Mouse (Mus musculus) 3134 (cell line): Measurements from ENCODE around the gene Prkca.

Experiments
- DNase-seq: peaks from one replicate; pipeline ENCODE4 v3.0.0-alpha.2; 2011; ENCODE audit warnings: low spot score; ENCODE audit not compliant: insufficient read length; ENCODE audit errors: extremely low read depth

The Prkca gene

DNA sequence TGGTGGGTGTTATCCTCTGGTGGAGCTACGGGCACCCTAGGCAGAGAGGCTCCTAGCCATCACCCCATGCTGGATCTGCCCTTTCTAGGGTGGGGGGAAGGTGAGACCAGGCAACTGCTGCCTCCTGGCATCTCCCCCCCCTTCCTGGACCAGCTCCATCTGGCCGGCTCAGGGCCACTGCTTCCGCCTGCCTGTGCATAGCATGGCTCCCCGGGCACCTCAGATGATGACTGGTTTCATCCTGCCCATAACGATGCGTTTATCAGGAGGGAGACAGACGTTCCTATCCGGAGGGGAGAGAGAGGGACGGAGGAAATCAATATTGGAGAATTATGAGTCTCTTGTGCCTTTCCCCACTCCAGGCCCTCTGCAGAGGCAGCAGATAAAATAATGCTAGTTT lies 438.4 kb downstream of the Prkca start:
- DNase-seq: no peak

DNA sequence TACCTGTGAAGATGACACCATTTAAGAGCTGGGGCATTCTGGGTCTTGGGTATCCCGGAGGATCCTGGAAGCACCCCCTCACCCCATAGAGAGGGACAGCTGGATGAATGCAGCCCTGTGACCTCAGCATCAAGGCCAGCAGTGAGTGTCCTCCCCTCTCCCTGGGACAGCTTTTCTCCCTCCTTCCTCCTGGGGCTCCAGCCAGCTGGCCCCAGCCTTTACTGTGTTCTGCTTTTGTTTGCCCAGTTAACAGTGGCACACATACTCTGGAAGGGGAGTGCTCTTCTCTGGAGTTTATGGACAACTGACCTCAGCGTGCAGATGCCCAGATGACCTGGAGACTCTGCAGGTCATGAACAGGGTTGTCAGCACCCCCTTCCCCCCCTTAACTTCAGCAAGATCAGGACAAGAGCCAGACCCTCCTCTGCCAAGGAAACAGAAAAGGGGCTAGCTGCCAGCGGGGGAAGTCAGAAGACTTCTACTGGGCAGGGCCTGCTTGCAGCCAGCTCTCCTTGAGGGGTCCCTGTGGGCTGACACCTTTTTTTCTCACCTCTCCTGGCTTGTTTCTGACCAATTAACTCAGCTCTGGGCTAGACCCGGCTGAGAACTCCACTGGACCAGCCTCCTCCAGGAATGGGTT lies 439.6 kb downstream of the Prkca start:
- DNase-seq: no peak

DNA sequence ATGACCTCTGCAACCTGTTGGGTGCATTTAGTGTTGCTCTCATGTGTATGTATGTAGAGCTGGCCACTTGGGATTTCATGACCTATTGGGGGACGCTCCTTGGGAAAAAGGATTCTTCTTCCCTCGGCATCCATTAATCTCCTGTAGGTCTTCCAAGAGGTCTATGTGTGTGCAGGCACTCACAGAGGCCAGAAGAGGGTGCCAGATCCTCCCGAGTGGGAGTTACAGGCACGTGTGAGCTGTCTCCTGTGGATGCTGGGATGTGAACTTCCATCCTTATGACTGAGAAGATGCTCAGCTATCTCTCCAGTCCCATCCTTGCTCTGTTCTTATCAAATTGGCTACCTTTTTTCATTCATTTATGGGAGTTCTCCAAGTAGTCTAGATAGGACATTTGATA lies 443.3 kb downstream of the Prkca start:
- DNase-seq: no peak

DNA sequence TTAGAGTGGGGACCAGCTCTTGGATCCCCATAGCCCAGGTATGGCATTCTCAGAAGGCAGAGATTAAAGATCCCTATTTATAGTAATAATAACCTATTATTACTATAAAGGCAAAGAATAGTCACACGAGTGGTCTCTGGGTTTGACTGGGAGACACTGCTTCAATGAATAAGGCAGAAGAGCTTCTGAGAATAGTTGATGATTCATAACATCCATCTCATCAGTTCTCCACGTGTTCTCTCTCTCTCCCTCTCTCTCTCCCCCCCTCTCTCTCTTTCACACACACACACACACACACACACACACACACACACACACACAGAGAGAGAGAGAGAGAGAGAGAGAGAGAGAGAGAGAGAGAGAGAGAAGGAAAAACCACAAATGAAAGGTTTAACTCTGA lies 445.0 kb downstream of the Prkca start:
- no peak for DNase-seq

DNA sequence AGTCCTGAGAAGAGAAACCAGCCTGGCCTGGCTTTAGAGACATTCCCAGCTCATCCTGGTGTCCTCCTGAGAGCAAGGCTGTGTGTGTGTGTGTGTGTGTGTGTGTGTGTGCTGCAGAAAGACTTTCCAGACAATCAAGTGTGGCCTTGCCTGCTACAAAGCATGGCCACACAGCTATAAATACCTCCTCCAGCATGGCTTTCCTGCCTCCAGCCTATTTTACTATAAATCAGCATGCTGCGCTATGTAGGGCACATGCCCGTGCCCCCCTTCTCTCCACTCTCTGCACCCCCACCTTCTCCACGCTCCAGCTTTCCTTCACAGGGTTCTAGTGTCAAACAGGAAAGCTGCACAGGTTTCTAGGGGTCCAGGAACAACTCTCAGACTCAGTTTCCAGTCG lies 448.1 kb downstream of the Prkca start:
- no peak for DNase-seq

DNA sequence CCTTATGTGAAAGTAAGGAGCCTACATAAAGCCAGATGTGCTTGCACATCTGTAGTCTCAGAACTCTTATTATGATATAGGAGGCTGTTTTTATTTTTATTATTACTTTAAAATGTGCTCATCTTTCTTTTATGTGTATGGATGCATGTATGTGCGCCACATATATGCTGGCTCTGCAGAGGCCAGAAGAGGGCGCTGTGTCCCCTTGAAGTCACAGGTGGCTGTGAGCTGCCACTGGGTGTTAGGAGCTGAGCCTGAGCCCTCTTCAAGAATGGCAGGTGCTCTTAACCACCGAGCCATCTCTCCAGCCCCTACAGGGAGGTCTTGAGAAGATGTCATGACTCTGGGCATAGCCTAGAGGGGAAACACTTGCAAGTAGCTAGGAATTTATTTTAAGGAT lies 452.4 kb downstream of the Prkca start:
- DNase-seq: no peak

DNA sequence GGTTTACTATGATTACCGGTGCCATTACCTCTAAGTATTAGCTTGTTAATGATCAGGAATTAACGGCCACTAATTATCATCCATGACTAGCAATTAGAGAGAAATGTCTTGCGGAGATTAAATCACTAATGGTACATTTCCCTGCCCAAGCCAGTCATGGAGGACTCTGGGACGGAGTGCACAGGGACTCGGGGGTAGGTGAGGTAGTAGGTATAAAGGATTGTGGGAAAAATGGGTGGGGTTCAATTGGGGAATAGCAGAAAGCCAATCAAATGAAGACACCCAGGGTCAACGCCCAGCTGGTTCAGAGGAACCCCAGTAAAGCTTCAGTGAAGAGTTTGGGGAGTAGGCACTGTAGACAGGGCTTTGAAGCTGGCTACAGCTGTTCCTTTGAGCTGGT lies 456.4 kb downstream of the Prkca start:
- no peak for DNase-seq
